Mouse (Mus musculus): ENCODE data around the gene Cops4. TPM values are rescaled to one million over a fixed set of nuclear protein-coding genes. Genes with fewer than 3 reads are reported as not detected.

The Cops4 gene
- polyA plus RNA-seq, 1 experiment, result 14.4 TPM

GRCm38 (mm10) chr5:100585657-100586056 lies 67.5 kb downstream of the Cops4 start:
- Histone ChIP-seq H3K4me1 (peaks cover 39% of the 10 kb centered on the region), H3K4me3 (replicated peaks) (no peak overlapping the region), H3K9me3 (no peaks in the 10 kb centered on the region), H3K36me3 (replicated peaks; ENCODE audit: low read length) (no peaks in the 10 kb centered on the region), H3K27me3 (replicated peaks) (no peaks in the 10 kb centered on the region)
- TF ChIP-seq FLI1 (IDR thresholded peaks at IDR 0.05; ENCODE audit: low read length), result no peak
- TF ChIP-seq GATA1 (IDR thresholded peaks at IDR 0.05; ENCODE audit: borderline replicate concordance, low read length), result no peak

GRCm38 (mm10) chr5:100587136-100587535 lies 69.0 kb downstream of the Cops4 start:
- Histone ChIP-seq H3K9me3 (no peaks in the 10 kb centered on the region), H3K27me3 (replicated peaks) (no peaks in the 10 kb centered on the region), H3K4me3 (replicated peaks) (no peak overlapping the region), H3K36me3 (replicated peaks; ENCODE audit: low read length) (no peaks in the 10 kb centered on the region), H3K4me1 (peaks cover 39% of the 10 kb centered on the region)
- TF ChIP-seq FLI1 (IDR thresholded peaks at IDR 0.05; ENCODE audit: low read length), result no peak
- TF ChIP-seq GATA1 (IDR thresholded peaks at IDR 0.05; ENCODE audit: borderline replicate concordance, low read length), result no peak

GRCm38 (mm10) chr5:100587626-100588025 lies 69.5 kb downstream of the Cops4 start:
- Histone ChIP-seq H3K9me3 (0 out of 2 replicates have a peak, but pooled peaks cover 1% of the 10 kb centered on the region), H3K36me3 (replicated peaks; ENCODE audit: low read length) (no peaks in the 10 kb centered on the region), H3K4me3 (replicated peaks) (no peak overlapping the region), H3K4me1 (peaks cover 34% of the 10 kb centered on the region), H3K27me3 (replicated peaks) (no peaks in the 10 kb centered on the region)
- TF ChIP-seq GATA1 (IDR thresholded peaks at IDR 0.05; ENCODE audit: borderline replicate concordance, low read length), result no peak
- no peak for TF ChIP-seq FLI1 (IDR thresholded peaks at IDR 0.05; ENCODE audit: low read length)

DNA sequence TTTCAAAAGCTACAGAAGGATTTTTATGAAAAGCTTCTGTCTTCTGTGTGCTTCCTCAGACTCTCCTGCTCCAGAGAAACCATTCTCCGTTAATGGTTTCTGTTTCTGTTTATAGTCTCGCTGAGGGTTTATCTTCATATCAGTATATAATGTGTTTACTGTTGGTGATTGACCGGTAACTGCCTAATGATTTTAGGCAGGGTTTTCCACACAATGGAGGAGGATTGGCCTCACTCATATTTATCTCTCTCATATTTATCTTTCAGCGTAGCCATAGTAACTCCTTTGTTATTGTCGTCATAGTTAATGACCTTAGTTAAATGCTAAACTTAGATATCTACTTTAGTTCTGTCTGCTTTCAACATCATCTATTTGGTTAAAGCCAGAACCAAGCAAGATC lies 72.4 kb downstream of the Cops4 start:
- Histone ChIP-seq H3K4me1 (peaks cover 18% of the 10 kb centered on the region), H3K9me3 (peaks cover 25% of the 10 kb centered on the region), H3K4me3 (replicated peaks) (no peak overlapping the region), H3K36me3 (replicated peaks; ENCODE audit: low read length) (peaks cover 8% of the 10 kb centered on the region), H3K27me3 (replicated peaks) (no peaks in the 10 kb centered on the region)
- TF ChIP-seq GATA1 (IDR thresholded peaks at IDR 0.05; ENCODE audit: borderline replicate concordance, low read length) (no peak), FLI1 (IDR thresholded peaks at IDR 0.05; ENCODE audit: low read length) (no peak)

DNA sequence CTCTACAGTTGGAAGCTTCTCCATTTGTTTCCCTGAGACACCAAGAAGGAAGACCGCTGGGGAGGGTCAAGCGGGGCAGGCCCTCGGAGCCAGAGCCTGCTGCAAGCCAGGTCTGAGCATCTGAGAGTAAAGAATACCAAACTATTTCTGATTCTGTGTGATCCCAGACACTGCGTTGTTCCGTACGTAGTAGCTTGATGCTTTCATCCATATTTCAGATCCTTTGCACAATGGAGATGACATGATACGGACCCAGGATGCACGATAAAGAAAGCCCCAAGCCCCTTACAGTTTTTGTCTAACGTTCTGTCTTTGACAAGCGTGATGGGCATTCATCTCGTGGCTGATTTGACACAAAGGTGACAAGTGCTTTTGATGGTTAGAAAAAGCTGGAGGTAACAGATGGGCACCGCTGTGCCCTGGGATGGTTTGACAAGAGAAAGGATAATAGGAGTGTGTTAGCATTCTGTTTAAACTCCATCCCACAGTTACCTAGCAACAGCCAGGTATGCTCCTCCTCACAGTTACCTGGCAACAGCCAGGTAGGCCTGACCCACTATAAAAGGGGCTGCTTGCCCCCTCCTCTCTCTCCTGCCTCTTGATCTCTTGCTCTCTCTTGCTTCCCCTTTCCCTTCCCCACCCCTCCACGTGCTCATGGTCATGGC lies 76.8 kb downstream of the Cops4 start:
- Histone ChIP-seq H3K27me3 (replicated peaks) (no peaks in the 10 kb centered on the region), H3K9me3 (peaks cover 25% of the 10 kb centered on the region), H3K4me1 (peaks cover 27% of the 10 kb centered on the region), H3K36me3 (replicated peaks; ENCODE audit: low read length) (peaks cover 8% of the 10 kb centered on the region), H3K4me3 (replicated peaks) (no peak overlapping the region)
- no peak for TF ChIP-seq FLI1 (IDR thresholded peaks at IDR 0.05; ENCODE audit: low read length)
- TF ChIP-seq GATA1 (IDR thresholded peaks at IDR 0.05; ENCODE audit: borderline replicate concordance, low read length), result no peak

DNA sequence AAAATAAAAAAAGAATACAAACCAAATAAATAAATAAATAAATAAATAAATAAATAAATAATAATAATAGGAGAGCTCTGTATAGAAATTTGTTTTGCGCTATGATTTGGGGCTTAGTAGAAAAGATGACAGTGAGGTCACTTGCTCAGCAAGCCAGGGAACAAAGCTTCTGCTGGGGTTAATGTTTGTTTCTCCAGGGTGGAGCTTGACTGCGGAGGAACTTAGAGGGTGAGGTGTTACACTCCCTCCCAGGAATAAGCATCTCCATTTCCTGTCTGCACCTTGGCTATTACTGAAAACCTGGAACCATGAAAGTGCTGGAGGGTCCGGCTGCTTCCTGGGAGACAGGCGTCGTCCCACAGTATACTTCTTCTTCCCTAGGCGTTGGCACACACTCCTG lies 77.9 kb downstream of the Cops4 start:
- peaks cover 37% of the 10 kb centered on the region for H3K4me1 ChIP-seq
- no peaks in the 10 kb centered on the region for H3K27me3 ChIP-seq (replicated peaks)
- H3K4me3 ChIP-seq (replicated peaks), result no peak overlapping the region
- TF ChIP-seq FLI1 (IDR thresholded peaks at IDR 0.05; ENCODE audit: low read length), result no peak
- no peak for TF ChIP-seq GATA1 (IDR thresholded peaks at IDR 0.05; ENCODE audit: borderline replicate concordance, low read length)
- peaks cover 8% of the 10 kb centered on the region for H3K36me3 ChIP-seq (replicated peaks; ENCODE audit: low read length)
- peaks cover 25% of the 10 kb centered on the region for H3K9me3 ChIP-seq

Other genes starting within 250 kb of the Cops4 start
- gene Sec31a, start 102.1 kb upstream of the Cops4 start, polyA plus RNA-seq (2012; ENCODE audit: insufficient read depth, low replicate concordance), result 77.8 and 120 TPM in 2 replicates
- 0.39 TPM in 1 of 2 replicates, not detected in the other for gene Lin54, start 17.7 kb upstream of the Cops4 start, polyA plus RNA-seq (2012; ENCODE audit: insufficient read depth, low replicate concordance)
- gene Plac8, start 53.9 kb downstream of the Cops4 start, polyA plus RNA-seq (2012; ENCODE audit: insufficient read depth, low replicate concordance), result 6.4 TPM in 1 of 2 replicates, not detected in the other
- gene Coq2, start 156.8 kb downstream of the Cops4 start, polyA plus RNA-seq (2012; ENCODE audit: insufficient read depth, low replicate concordance), result 34.3 and 77.6 TPM in 2 replicates
- gene Hpse, start 201.4 kb downstream of the Cops4 start, polyA plus RNA-seq (2012; ENCODE audit: insufficient read depth, low replicate concordance), result 12.2 and 30.3 TPM in 2 replicates

Measured in megakaryocyte, embryonic 14.5 days (primary cell).